Mouse (Mus musculus) forebrain, postnatal 0 days (tissue): Measurements from ENCODE around the gene Cracr2a. TPM values are rescaled to one million over a fixed set of nuclear protein-coding genes. Genes with fewer than 3 reads are reported as not detected.

Source experiments
- ATAC-seq: fragments of 200-750 bp; cut with Nextera tagmentation; 2 replicates; pipeline ENCODE4 v1.8.0; 2017; ENCODE audit warnings: mild to moderate bottlenecking, moderate library complexity
- DNase-seq: peaks from one replicate; pipeline ENCODE4 v3.0.0-alpha.2; 2015
- H3K27ac ChIP-seq: fragments of 300-500 bp; sonication (generic); 2 replicates; pipeline ENCODE4 v1.5.1; 2014; ENCODE audit warnings: low read depth, mild to moderate bottlenecking, antibody characterized with exemption, low read length, moderate library complexity, mixed read lengths
- H3K27me3 ChIP-seq: fragments of 300-500 bp; sonication (generic); 2 replicates; pipeline ENCODE4 v1.6.1; 2014; ENCODE audit warnings: mild to moderate bottlenecking, low read length, mixed read lengths; ENCODE audit not compliant: insufficient read depth
- H3K36me3 ChIP-seq: fragments of 300-500 bp; sonication (generic); 2 replicates; pipeline ENCODE4 v1.6.1; 2014; ENCODE audit warnings: mild to moderate bottlenecking, moderate library complexity; ENCODE audit not compliant: insufficient read depth
- H3K4me1 ChIP-seq: fragments of 300-500 bp; sonication (generic); 2 replicates; pipeline ENCODE4 v1.6.1; 2014; ENCODE audit warnings: antibody characterized with exemption; ENCODE audit not compliant: insufficient read depth
- H3K4me2 ChIP-seq: fragments of 300-500 bp; sonication (generic); 2 replicates; pipeline ENCODE4 v1.6.1; 2014; ENCODE audit warnings: low read depth, mild to moderate bottlenecking, moderate library complexity
- H3K4me3 ChIP-seq: fragments of 300-500 bp; sonication (generic); 2 replicates; pipeline ENCODE4 v1.5.1; 2014; ENCODE audit warnings: low read depth, low read length, mixed read lengths
- H3K9ac ChIP-seq: fragments of 300-500 bp; sonication (generic); 2 replicates; pipeline ENCODE4 v1.6.1; 2014; ENCODE audit warnings: mild to moderate bottlenecking
- H3K9me3 ChIP-seq: fragments of 300-500 bp; sonication (generic); 2 replicates; pipeline ENCODE4 v1.6.1; 2016; ENCODE audit warnings: low read length
- CTCF ChIP-seq: sonication (generic); IDR thresholded peaks from 2 replicates; pipeline ENCODE4 v1.5.1; 2016; ENCODE audit warnings: antibody characterized with exemption, control low read depth, low read depth
- WGBS: fragments of 180-500 bp; shearing (Covaris S2); extraction: QIAGEN DNeasy Blood & Tissue Kit; methylation state at CpG from one replicate; pipeline ENCODE4 v1.1.7; 2014; 5-methylcytosine and 5-hydroxymethylcytosine counted together
- polyA plus RNA-seq: library from polyadenylated mRNA; unstranded; fragments of >200 nt; fragmentation: Nextera tagmentation; extraction: Ambion mirVana; gene quantifications from 2 replicates; pipeline ENCODE4 v1.2.1, GENCODE M21; 2015
- total RNA-seq: library from RNA; depleted of rRNA; stranded (reverse); fragments of >200 nt; gene quantifications from 2 replicates; pipeline ENCODE4 v1.2.3, GENCODE M21; 2014

The Cracr2a gene
- total and polyA plus RNA-seq, 2 experiments from 2014 or later, result 0.28 to 0.57 TPM

GRCm38 (mm10) chr6:127618686-127619085 is 57.5 kb downstream of the Cracr2a start:
- H3K4me2 ChIP-seq, result no peak overlapping the region
- H3K9ac ChIP-seq, result no peak overlapping the region
- H3K27me3 ChIP-seq, result no peaks in the 10 kb centered on the region
- no peaks in the 10 kb centered on the region for H3K36me3 ChIP-seq
- DNase-seq, result no peak
- no peaks in the 10 kb centered on the region for H3K4me1 ChIP-seq
- H3K27ac ChIP-seq, result no peak overlapping the region
- no peak overlapping the region for H3K4me3 ChIP-seq
- no peaks in the 10 kb centered on the region for H3K9me3 ChIP-seq
- TF ChIP-seq CTCF, result no peak
- WGBS, result 54% methylated on average over 4 of the region's 4 CpGs
- ATAC-seq, result no peak

GRCm38 (mm10) chr6:127625135-127625534 is 64.0 kb downstream of the Cracr2a start:
- Histone ChIP-seq H3K36me3 (no peaks in the 10 kb centered on the region), H3K27me3 (no peaks in the 10 kb centered on the region), H3K4me1 (no peaks in the 10 kb centered on the region), H3K27ac (no peak overlapping the region), H3K9me3 (no peaks in the 10 kb centered on the region), H3K9ac (no peak overlapping the region), H3K4me3 (no peak overlapping the region), H3K4me2 (no peak overlapping the region)
- ATAC-seq, result no peak
- peak; percentile 76 for DNase-seq
- TF ChIP-seq CTCF, result peak; percentile 80
- 34% methylated on average over 5 of the region's 5 CpGs for WGBS

- ATAC-seq (peak; percentile 78), DNase-seq (peak; percentile 70)
- Histone ChIP-seq H3K9ac (no peak overlapping the region), H3K4me1 (no peaks in the 10 kb centered on the region), H3K4me3 (no peak overlapping the region), H3K4me2 (no peak overlapping the region), H3K27ac (no peak overlapping the region), H3K36me3 (no peaks in the 10 kb centered on the region), H3K27me3 (no peaks in the 10 kb centered on the region), H3K9me3 (no peaks in the 10 kb centered on the region)
- WGBS, result 7% methylated on average over 9 of the region's 9 CpGs
- TF ChIP-seq CTCF, result no peak
These were observed 66.3 kb downstream of the Cracr2a start for GRCm38 (mm10) chr6:127627453-127627852.

- Histone ChIP-seq H3K4me2 (no peak overlapping the region), H3K4me1 (no peaks in the 10 kb centered on the region), H3K4me3 (no peak overlapping the region), H3K9me3 (no peaks in the 10 kb centered on the region), H3K36me3 (no peaks in the 10 kb centered on the region), H3K27me3 (no peaks in the 10 kb centered on the region), H3K27ac (no peak overlapping the region), H3K9ac (no peak overlapping the region)
- TF ChIP-seq CTCF, result no peak
- 85% methylated on average over 2 of the region's 2 CpGs for WGBS
- DNase-seq (no peak), ATAC-seq (no peak)
These were observed 68.1 kb downstream of the Cracr2a start for GRCm38 (mm10) chr6:127629249-127629648.

- Histone ChIP-seq H3K36me3 (no peaks in the 10 kb centered on the region), H3K9ac (no peak overlapping the region), H3K4me2 (no peak overlapping the region), H3K27me3 (no peaks in the 10 kb centered on the region), H3K9me3 (no peaks in the 10 kb centered on the region), H3K4me3 (no peak overlapping the region), H3K27ac (no peak overlapping the region), H3K4me1 (no peaks in the 10 kb centered on the region)
- no peak for TF ChIP-seq CTCF
- 75% methylated on average over 2 of the region's 2 CpGs for WGBS
- ATAC-seq (no peak), DNase-seq (no peak)
These were observed 73.7 kb downstream of the Cracr2a start for GRCm38 (mm10) chr6:127634858-127635257.

GRCm38 (mm10) chr6:127635462-127636189 is 74.5 kb downstream of the Cracr2a start:
- ATAC-seq (0 out of 2 replicates have a peak, but pooled peaks have one; percentile 10), DNase-seq (no peak)
- WGBS, result 29% methylated on average over 9 of the region's 9 CpGs
- Histone ChIP-seq H3K9me3 (no peaks in the 10 kb centered on the region), H3K4me3 (no peak overlapping the region), H3K9ac (no peak overlapping the region), H3K27me3 (no peaks in the 10 kb centered on the region), H3K4me2 (no peak overlapping the region), H3K36me3 (no peaks in the 10 kb centered on the region), H3K4me1 (no peaks in the 10 kb centered on the region), H3K27ac (no peak overlapping the region)
- TF ChIP-seq CTCF, result no peak

GRCm38 (mm10) chr6:127641077-127641801 is 80.1 kb downstream of the Cracr2a start:
- ATAC-seq (no peak), DNase-seq (no peak)
- no peak for TF ChIP-seq CTCF
- H3K36me3 ChIP-seq, result no peaks in the 10 kb centered on the region
- WGBS, result 69% methylated on average over 8 of the region's 8 CpGs
- no peak overlapping the region for H3K4me2 ChIP-seq
- H3K9me3 ChIP-seq, result no peaks in the 10 kb centered on the region
- H3K9ac ChIP-seq, result no peak overlapping the region
- no peaks in the 10 kb centered on the region for H3K27me3 ChIP-seq
- H3K4me1 ChIP-seq, result no peaks in the 10 kb centered on the region
- H3K4me3 ChIP-seq, result no peak overlapping the region
- H3K27ac ChIP-seq, result no peak overlapping the region
